Mouse (Mus musculus): ENCODE results near the gene Daam1. TPM values are rescaled to one million over a fixed set of nuclear protein-coding genes. Genes with fewer than 3 reads are reported as not detected.

Daam1 gene
- total RNA-seq, 1 experiment from 2014 or later: 20.0 TPM

DNA sequence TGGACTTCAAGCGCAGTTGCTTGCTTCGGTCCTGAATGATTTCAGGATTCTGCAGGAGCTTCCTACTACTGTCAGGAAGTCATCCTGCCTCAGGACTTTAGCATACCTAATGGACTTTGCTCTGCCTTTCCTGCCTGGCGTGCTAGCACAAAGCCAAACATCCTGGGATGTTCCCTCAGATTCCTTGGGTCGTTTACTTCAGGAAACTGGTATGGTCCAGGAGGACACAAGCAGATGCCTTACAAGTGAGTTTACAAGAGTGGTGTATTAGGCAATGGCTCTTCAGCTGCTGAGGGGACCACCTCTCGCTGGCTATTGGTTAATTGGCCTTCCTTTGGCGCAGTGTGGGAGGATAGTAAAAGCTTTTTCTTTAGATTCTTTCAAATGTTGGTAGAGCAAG lies 23.3 kb downstream of the Daam1 start:
- ATAC-seq (replicated peaks; ENCODE audit: low read depth, poor library complexity, severe bottlenecking): no peak

DNA sequence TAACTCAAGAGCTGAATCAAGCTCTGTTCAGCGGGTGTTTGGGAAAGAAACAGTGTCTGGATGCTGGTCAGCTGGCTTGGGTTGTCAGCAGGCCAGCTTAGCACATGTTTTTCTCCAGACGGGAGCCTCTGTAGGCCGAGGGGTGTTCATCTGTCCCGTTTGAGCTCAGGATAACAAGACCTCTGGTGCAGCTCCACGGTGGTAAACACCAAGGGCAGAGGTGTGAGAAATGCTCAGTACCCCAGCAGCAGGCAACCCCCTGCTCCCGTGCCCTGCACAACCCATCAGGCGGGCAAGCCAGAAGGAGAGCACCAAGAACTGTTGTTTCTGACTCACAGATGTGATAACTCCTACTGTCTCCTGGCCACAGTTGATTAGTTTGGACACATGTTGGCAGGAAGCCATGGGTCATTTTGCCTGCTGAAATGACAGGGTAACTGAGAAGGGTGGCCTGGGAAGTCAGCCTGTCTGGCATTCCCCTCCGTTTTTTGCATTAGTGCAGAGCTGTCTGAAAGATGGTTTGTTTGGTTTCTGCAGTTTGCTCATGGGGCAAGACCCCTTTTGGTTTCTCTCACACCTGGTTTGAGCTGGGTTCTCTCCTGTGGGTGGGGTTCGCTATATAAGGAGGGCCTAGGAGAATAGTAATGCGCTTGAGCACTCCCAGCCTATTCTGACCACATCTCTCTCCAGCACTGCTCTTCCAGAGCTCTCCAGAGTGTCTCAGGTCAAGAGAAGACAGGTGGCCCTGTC lies 25.0 kb downstream of the Daam1 start:
- no peak for ATAC-seq (replicated peaks; ENCODE audit: low read depth, poor library complexity, severe bottlenecking)

DNA sequence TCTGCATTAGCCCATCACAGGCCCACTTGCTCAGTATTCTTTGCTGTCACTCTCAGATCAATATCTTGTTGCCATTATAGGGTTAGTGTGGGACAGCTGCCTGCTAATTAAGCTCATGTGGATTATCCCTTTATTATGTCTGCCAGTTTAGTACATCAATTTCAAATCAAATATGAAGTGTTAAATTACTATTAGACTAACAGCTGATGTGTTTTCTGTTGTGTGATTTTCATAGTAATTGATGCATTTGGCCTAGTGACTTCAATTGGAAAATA lies 25.5 kb downstream of the Daam1 start:
- no peak for ATAC-seq (replicated peaks; ENCODE audit: low read depth, poor library complexity, severe bottlenecking)

DNA sequence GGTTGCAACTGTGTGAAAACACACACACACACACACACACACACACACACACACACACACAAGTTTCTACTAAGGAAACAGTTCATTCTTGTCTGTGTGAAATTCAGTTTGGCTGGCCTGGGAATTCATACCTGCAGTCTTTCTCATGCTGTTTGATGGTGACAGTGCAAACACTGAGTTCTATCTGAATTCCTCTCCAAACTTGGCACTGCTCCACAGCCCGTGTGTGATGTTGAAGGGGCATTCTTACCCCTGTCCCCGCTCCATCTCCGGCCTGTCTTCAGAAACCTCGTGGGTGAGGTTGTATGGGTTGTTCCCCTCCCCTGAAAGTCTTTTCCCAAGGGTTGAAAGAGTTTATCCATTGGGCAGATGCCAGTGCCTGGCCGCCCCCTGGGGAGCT lies 28.2 kb downstream of the Daam1 start:
- ATAC-seq (replicated peaks; ENCODE audit: low read depth, poor library complexity, severe bottlenecking): no peak

DNA sequence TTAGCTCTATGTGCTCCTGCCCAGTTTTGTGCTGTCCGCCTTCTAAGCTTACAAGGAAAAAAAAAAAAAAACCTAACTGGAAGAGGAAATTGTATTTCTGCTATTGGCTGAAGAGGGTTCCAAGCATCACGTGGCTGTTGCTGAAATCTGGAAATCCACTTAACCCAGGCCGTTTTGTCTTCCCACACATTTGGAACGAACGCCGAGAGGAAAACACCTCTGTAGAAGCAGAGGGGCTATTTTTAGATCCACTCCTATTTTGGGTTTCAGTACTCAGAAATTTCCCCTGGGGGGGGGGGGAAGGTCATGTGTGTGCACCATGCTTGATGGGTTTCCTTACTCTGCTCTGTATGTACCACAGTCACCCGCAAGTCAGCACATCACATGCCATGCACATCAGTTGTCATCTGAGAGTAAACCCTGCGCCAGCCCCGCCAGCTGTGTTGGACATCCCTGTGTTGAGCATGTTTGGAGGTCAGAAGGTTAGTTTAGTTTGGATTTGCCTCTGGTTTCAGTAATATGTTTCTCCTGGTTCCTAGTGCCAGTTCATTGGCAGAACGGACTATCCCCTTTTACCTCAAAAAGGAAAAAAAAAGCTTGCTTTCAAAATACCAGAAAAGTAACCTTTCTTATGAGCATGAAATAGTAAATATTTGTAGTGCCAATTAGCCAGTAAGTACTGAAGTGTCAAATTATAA lies 33.1 kb downstream of the Daam1 start:
- ATAC-seq (replicated peaks; ENCODE audit: low read depth, poor library complexity, severe bottlenecking): no peak

DNA sequence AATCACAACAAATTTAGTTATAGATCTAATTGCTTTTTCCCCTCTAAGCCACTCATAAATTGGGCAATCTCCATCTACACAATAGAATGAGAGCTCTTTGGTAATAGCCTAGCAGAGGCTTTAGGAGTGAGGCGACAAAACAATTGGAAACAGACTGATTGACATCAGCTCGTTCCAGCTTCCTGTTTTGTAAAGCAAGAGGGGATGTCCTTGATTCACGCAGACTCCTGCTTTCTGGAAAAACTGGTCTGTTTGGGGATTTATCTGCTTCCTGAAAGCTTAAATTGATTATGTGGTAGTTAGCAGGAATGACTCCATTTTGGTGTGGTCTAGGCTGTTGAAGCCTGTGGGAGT lies 33.6 kb downstream of the Daam1 start:
- ATAC-seq (replicated peaks; ENCODE audit: low read depth, poor library complexity, severe bottlenecking): no peak

DNA sequence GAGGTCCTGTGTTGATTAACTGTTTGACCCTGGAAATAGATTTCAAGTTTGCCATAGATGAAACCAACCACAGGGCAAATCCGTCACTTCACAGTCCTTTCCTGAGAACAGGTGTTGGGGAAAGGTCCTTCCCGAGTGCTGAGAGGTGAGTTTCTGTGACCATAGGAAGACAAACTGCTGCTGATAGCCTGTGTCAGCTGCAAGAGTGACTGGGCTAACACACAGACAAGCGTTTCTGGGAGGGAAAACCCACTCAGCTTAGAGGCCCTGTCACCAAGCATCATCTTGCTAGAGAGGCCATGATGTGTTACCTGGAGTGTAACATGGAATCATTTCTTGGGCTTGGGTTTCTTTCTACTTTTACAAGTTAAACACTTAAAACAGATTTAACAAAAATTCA lies 35.1 kb downstream of the Daam1 start:
- ATAC-seq (replicated peaks; ENCODE audit: low read depth, poor library complexity, severe bottlenecking): no peak

DNA sequence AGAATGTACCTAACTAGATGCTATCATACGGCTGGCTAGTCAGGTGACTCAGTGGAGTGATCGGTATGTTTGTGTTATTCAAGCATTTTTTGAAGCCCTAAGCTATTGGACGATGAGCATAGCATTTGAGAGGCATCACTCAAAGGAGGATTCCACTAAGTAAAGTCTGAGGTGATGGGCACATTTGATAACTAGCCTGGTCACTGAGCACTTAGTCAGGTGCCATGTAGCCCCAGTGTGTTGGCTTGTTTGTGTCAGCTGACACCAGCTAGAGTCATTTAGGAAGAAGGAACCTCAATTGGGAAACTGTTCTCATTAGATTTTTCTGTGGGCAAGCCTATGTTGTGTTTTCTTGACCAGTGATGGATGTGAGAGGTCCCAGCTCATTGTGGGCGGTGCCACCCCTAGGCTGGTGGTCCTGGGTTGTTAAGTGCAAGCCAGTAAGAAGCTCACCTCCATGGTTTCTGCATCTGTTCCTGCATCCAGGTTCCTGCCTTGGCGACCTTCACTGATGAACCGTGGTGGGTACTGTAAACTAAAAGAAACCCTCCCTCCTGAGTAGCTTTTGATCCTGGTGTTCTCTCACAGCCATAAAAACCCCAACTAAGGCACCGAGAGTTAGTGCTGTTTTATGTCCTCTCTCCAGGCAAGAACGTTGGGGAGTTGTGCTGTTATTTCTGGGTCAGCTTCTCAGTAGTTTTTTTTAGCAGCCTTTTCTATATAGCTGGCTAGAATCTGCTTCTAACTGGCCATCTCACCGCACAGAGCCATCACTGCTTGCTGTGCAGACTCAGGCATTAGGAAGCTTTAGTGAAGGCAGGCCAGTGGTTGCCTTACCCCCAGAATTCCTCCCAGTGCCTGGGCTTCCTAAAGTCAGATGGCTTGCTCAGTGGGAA lies 36.7 kb downstream of the Daam1 start:
- no peak for ATAC-seq (replicated peaks; ENCODE audit: low read depth, poor library complexity, severe bottlenecking)

DNA sequence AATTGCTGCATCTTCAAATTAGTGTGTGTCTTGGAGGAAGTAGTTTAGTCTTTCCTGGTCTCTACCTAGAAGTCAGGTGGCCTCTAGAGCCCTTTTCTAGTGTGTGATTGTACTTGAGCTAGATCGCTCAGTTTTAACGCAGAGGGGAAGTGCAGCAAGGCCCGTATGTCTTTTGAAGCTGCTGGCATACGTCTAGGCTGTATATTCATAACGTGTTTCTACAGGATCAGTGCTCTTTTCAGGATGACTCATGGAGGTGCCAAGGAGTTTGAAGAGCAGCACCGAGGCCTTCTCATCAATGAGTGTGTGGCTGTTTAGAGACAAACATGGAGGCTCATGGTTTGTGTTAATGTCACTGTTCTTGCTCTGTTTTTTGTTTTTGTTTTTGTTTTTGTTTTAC lies 39.8 kb downstream of the Daam1 start:
- no peak for ATAC-seq (replicated peaks; ENCODE audit: low read depth, poor library complexity, severe bottlenecking)

DNA sequence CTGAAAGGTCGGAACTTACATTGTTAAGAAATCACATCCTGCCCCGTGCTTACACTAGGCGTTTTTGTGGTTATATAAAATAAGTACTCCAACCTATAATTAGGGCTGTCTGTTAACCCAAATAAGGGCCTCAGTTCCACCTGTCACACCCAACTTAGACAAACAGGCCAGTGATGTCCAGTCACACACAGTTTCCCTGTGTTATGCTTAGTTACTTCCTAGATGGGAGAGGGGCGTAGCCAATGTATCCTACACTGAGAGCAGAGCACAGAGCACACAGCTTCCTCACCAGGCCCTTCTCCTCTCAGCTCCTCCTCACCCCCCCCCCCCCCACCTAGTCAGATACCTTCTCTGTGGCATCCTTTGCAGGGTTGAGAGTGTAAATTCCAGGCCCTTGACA lies 41.5 kb downstream of the Daam1 start:
- no peak for ATAC-seq (replicated peaks; ENCODE audit: low read depth, poor library complexity, severe bottlenecking)

DNA sequence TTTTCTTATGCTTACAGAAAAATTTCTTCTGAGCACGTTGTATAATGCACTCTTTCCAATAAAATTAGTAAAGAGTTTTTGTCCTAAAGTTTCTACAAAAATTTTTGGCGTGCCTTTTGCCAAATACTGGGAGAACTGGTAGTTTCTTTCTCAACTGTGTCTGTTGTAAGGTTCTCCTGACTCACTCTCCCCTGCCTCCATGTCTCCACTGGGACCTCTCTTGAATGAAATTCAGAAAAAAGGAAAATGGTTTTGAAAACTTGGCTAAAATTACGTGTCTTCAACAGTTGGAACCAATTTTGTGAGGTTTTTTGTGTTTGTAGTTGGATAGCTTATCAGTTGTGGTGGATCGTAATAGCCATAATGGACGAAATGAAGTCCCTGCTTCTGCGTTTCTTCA lies 43.7 kb downstream of the Daam1 start:
- ATAC-seq (replicated peaks; ENCODE audit: low read depth, poor library complexity, severe bottlenecking): no peak

DNA sequence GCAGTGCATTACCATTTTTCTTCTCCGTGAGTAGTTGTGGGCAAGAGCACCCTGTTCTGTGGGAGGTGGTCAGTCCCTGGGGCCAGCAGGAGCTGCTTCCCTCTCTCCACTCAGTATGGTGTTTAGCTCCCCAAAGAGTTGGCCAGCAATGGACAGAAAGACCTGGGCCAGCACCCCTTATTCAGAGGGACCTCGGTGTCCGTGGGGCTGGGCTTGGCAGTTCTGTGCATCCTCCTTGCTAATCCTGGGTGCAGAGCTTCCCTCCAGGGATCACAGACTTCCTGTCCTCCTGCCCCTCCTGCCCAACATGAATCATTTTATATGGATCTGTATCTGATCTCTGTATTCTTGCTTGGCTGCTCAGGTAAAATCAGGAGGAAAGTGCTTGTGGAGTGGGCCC lies 44.1 kb downstream of the Daam1 start:
- no peak for ATAC-seq (replicated peaks; ENCODE audit: low read depth, poor library complexity, severe bottlenecking)

DNA sequence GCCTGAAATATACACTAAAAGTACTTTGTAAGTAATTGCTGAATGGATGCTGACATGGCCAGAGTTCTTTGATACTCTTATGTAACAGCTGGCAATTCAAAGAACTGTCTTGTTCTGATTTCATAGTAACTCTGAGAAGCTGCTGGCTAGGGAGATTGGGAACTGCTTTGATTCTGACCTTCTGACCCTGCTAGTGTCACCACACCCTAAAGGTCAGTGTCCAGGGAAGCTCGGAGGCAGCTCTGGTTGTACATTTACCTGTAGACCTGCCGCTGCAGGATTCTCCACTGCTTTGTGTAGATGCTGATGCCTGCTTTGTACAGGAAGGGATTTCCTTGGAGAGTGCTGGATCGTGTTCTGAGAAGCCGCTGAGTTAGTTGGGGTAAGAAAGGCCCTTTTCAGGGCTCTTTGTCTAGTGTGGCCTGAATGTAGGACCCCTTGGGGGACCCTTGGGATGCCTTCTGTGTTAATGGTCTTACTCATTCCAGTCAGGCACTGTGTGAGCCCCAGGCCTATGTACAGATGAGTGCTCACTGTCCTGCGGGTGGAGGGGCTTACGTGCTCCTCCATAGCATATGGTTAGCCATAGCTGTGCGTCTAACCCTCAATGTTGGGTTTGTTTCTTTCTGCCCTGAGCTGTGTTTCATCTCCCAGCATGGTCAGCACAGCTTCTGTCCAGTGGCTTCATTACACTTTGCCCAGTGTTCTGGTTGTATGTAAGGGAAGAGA lies 45.0 kb downstream of the Daam1 start:
- no peak for ATAC-seq (replicated peaks; ENCODE audit: low read depth, poor library complexity, severe bottlenecking)

DNA sequence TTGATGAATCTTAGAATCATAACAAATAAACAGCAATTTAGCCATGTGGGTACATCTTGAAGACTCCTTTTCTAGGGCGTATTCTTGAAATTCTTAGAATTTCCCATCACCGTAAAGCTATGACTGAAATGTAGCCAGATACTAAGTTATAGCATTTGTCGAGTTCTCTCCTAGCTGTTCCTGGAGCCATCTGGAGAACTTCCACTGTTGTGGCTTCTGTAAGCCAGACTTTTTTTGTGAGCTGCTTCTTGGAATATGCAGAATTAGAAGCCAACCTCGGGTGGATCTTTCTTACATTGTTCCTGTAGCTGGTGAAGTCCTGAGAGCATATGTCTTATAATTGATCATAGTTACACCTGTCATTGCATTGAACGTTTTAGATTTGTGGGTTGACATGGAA lies 50.1 kb downstream of the Daam1 start:
- no peak for ATAC-seq (replicated peaks; ENCODE audit: low read depth, poor library complexity, severe bottlenecking)

DNA sequence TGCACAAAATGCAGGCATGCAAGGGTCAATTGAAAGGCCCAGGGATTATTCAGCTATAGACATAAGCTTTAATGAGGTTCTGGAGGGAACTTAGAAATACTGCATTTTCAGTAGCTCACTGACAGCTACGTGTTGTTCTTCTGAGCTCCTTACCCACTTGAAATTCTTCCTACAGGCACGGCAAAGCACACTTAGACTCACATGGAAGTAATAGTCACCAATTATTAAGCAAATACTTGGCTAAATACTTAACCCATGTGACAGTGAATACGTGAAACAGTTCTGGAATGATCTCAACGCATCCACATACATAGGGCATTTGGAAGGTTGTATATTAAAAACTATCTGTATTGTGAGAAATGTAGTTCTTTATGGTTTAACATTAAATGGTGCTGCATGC lies 50.6 kb downstream of the Daam1 start:
- no peak for ATAC-seq (replicated peaks; ENCODE audit: low read depth, poor library complexity, severe bottlenecking)

DNA sequence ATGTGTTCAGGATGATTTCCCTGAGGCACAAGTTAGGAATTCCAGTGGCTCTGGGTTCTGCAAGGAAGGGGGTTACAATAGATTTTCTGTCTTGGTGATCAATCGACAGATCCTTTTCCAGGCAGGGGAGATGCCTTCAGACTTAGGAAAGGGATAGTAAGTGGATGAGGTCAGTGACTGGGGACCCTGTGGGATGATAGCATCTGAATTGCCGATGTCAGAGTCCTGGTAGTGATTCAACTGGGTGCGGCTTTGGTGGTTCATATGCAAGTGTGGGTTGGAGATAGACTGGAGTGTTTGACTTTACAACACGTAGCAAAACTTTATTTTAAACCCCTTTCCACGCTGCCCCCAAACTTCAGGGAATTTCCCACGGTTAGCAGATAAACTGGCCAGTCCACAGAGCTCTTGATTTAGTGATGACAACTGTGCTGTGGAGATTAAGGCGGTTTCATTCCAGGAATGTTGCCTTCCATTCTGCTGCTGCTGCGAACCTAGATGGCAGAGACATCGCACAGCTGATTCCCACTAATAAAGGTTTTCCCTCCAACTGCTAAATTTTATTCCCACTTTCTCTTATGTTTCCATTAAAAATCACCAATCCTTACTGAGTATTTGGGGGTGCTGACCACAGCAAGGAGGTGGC lies 52.3 kb downstream of the Daam1 start:
- ATAC-seq (replicated peaks; ENCODE audit: low read depth, poor library complexity, severe bottlenecking): no peak

DNA sequence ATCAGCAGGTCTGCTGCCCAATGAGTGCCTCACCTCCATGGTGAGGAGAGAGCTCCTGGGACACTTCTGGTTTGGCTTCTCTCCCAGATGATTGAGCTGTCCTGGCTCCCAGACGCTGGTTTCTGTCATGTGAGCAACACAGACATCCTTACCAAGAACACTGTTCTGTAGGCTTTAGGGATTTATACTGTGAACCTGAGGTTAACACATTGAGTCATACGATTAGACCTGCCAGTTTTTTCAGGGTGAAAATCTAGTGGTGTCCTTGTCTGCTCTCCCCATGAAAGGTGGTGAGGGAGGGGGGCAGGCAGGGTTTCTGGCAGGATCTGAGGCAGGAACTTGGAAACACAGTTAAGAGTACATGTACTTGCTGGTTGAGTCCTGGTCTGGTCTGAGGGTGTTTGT lies 54.3 kb downstream of the Daam1 start:
- ATAC-seq (replicated peaks; ENCODE audit: low read depth, poor library complexity, severe bottlenecking): no peak

DNA sequence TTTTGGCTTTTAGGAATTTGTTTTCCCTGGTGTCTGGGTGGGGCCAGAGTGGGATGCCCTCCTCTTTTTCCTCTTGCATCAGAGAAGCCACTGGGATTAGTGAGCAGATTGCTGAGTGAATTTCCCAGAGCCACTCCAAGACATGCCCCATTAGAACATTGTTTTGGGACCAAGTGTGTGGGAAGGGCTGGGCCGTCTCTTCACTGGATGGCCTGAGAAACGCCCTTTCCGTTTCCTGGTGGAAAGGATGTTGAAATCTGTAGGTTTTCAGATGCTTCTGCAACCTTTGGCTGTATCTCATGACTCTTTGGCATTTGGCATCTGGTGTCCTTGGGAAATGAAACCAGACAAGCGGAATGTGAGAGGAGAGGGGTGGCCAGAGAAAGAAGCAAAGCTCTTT lies 54.8 kb downstream of the Daam1 start:
- no peak for ATAC-seq (replicated peaks; ENCODE audit: low read depth, poor library complexity, severe bottlenecking)

DNA sequence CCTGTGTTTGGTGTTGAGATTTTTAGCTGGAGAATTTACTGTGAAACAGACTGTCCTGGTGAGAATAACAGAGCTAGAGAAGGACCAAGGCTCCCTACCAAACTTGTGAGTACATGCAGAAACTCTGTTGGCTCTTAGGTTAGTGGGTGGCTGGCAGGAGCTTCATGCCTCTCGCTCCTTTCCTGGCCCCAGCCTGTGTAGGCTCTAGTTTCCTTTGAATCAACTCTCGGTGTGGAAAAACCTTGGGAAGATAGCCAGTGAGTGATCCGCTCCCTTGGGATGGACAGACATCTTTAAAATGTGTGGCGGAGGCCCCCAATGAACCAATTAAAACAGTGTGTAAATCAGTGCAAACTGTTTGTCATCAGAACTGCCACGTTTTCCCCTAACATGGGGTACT lies 55.5 kb downstream of the Daam1 start:
- ATAC-seq (replicated peaks; ENCODE audit: low read depth, poor library complexity, severe bottlenecking): no peak

DNA sequence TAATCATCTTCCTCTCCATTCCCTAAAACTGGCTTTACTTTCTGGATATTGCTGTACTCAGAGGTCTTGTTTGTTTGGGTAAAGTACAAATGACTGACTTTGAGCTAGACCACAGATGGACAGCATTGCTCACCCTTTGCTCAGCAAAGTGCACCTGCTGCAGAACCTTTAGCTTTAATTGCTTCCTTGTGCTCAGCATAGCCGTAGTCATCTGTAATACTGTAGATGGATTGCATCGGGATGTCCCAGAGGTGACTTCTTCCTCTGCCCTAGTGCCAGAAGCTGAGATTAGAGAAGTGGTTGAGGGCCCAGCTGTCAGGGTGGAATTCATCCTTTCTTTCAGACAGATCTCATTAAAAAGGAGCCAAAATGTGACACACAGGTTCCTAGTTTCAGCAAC lies 56.1 kb downstream of the Daam1 start:
- ATAC-seq (replicated peaks; ENCODE audit: low read depth, poor library complexity, severe bottlenecking): no peak

Data from common myeloid progenitor, adult 5-6 weeks (primary cell).